Mouse (Mus musculus) liver, embryonic 12.5 days (tissue): Measurements from ENCODE around the gene Sugct. TPM values are rescaled to one million over a fixed set of nuclear protein-coding genes. Genes with fewer than 3 reads are reported as not detected.

Source experiments
- ATAC-seq: fragments of 200-750 bp; cut with Nextera tagmentation; 2 replicates; pipeline ENCODE4 v1.8.0; 2017; ENCODE audit warnings: moderate number of reproducible peaks, mild to moderate bottlenecking, moderate library complexity
- H3K27ac ChIP-seq: fragments of 300-500 bp; sonication (generic); 2 replicates; pipeline ENCODE4 v1.5.1; 2016; ENCODE audit warnings: mild to moderate bottlenecking
- H3K27me3 ChIP-seq: fragments of 300-500 bp; sonication (generic); replicated peaks from 2 replicates; pipeline ENCODE4 v1.6.1; 2016; ENCODE audit warnings: mild to moderate bottlenecking, moderate library complexity
- H3K36me3 ChIP-seq: fragments of 300-500 bp; sonication (generic); 2 replicates; pipeline ENCODE4 v1.6.1; 2016; ENCODE audit warnings: mild to moderate bottlenecking, moderate library complexity
- H3K4me1 ChIP-seq: fragments of 300-500 bp; sonication (generic); 2 replicates; pipeline ENCODE4 v1.6.1; 2016
- H3K4me2 ChIP-seq: fragments of 300-500 bp; sonication (generic); 2 replicates; pipeline ENCODE4 v1.6.1; 2016; ENCODE audit warnings: mild to moderate bottlenecking, moderate library complexity
- H3K4me3 ChIP-seq: fragments of 300-500 bp; sonication (generic); 2 replicates; pipeline ENCODE4 v1.5.1; 2016; ENCODE audit warnings: mild to moderate bottlenecking, moderate library complexity
- H3K9ac ChIP-seq: fragments of 300-500 bp; sonication (generic); 2 replicates; pipeline ENCODE4 v1.6.1; 2016; ENCODE audit warnings: mild to moderate bottlenecking, moderate library complexity
- H3K9me3 ChIP-seq: fragments of 300-500 bp; sonication (generic); replicated peaks from 2 replicates; pipeline ENCODE4 v1.6.1; 2016; ENCODE audit warnings: mild to moderate bottlenecking, moderate library complexity
- WGBS: fragments of 180-500 bp; shearing (Covaris S2); methylation state at CpG from one replicate; pipeline ENCODE4 v1.1.7; 2016; ENCODE audit not compliant: insufficient replicate concordance; 5-methylcytosine and 5-hydroxymethylcytosine counted together
- polyA plus RNA-seq: library from polyadenylated mRNA; unstranded; fragments of >200 nt; fragmentation: Nextera tagmentation; extraction: Ambion mirVana; gene quantifications from 2 replicates; pipeline ENCODE4 v1.2.1, GENCODE M21; 2016

Gene Sugct
- polyA plus RNA-seq, 1 experiment from 2014 or later = 3.3 TPM

DNA sequence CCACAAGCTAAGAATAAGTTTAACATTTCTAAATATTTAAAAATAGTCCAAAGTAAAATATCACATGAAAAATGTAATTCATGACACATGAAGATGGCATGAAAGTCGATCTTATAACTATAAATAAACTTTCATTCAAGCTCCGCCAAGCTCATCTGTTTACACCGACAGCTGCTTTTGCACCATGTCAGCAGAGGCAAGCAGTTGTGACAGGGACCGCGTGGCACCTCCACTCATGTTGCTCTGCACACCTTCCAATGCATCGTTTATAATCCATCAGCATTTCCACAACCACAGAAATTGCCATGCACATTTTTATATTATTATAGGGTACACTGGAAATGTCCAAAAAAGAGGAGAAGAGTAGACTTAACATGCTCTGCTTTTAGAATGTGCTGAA is 273.5 kb downstream of the Sugct start:
- no peaks in the 10 kb centered on the region for H3K4me1 ChIP-seq
- WGBS = 72% methylated on average over 6 of the region's 6 CpGs
- H3K27me3 ChIP-seq = no peaks in the 10 kb centered on the region
- no peak for ATAC-seq
- H3K9ac ChIP-seq = no peak overlapping the region
- H3K27ac ChIP-seq = no peak overlapping the region
- H3K36me3 ChIP-seq = no peaks in the 10 kb centered on the region
- H3K9me3 ChIP-seq = no peaks in the 10 kb centered on the region
- H3K4me3 ChIP-seq = no peak overlapping the region
- H3K4me2 ChIP-seq = no peak overlapping the region

DNA sequence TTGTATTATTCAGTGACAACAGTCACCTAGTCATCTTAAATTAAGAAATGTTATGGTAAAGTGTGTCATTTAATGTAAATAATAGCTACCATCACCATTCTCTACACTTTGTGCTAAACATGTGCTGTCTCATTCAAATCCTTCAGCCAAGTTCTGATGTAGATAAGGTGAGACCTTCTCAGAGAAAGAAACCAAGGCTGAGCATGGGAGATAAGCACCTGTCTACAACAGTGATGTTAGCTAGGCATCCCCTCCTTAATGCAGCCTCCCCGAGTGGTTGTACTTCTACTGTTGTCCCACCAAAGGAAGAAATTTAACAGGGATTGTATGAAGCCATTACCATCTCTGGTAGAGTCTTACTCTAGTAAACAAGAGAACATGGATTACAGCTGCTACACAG is 274.8 kb downstream of the Sugct start:
- H3K4me3 ChIP-seq = no peak overlapping the region
- 24% methylated on average over 1 of the region's 1 CpGs for WGBS
- H3K27me3 ChIP-seq = no peaks in the 10 kb centered on the region
- no peak overlapping the region for H3K9ac ChIP-seq
- no peak overlapping the region for H3K4me2 ChIP-seq
- no peak for ATAC-seq
- no peaks in the 10 kb centered on the region for H3K36me3 ChIP-seq
- no peak overlapping the region for H3K27ac ChIP-seq
- H3K4me1 ChIP-seq = no peaks in the 10 kb centered on the region
- H3K9me3 ChIP-seq = no peaks in the 10 kb centered on the region; the same call in 1 of the 2 replicates

DNA sequence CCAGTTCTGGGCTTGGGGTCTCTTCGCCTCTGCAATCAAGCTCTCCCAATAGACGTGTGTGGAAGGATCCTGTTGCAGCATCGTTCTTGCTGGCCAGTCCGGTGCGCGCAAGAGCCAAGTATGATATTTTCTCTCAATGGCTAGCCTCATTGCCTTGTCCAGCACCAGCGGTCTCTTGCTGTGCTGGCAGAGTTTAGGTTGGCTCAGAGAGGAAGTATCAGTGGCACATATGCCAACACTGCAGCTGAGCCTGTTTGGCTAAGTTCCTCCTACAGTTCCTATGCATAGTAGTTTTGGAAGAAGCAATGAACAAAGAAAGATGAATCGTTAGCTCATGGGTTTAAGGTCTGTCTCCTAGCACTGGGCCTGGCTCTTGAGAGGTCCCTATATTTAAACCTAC is 352.5 kb downstream of the Sugct start:
- 77% methylated on average over 8 of the region's 8 CpGs for WGBS
- Histone ChIP-seq H3K9me3 (no peaks in the 10 kb centered on the region), H3K4me2 (no peak overlapping the region), H3K27ac (no peak overlapping the region), H3K9ac (no peak overlapping the region), H3K4me3 (no peak overlapping the region), H3K4me1 (no peaks in the 10 kb centered on the region), H3K36me3 (no peaks in the 10 kb centered on the region), H3K27me3 (no peaks in the 10 kb centered on the region)
- ATAC-seq = no peak

DNA sequence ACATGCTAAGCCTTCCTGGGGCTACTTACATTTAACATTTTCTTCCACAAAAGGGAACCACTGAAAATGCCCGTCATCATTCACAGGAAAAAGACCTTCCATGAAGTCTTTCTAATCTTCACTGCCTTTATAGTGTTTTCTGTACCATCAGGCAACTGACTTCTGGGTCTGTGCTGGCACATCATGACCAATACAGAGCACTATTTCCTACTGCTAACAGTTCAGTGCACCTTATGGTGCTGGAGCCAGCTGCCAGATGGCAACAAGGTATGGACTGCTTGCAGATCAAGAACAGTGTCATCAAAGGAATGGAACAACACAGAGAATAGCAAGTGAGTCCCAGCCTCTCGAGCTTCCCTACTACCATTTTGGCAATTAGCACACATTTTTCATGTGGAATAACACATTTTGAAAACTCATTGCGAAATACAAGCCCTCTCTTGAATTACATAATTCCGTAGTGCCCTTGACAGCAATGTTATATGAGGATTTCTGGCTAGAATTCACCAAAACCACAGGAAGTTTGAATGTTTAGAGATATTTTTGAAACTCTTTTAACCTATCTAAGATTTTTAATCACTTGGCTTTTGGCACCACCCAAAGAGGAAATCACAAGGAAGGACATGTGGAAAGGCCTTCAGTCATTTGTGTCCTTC is 359.3 kb downstream of the Sugct start:
- WGBS = 55% methylated on average over 4 of the region's 4 CpGs
- H3K27ac ChIP-seq = no peak overlapping the region

DNA sequence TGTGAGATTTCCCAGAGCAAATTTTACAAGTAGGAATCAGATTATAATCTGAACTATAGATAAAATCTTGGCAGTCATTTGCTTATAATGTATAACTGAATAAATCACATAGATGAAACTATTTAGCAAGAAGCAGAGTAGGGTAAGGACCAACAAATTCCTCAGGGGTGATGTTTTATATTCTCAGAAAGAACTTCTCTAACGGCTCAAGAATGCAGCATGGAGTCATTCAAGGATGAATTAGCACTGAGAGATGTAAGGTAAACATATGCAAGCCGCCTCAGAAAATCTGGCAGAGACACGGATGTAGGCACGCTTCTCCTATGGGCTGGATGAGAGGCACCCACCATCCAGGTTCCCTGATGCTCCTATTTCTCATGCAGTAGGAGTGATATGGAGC is 368.5 kb downstream of the Sugct start:
- Histone ChIP-seq H3K4me3 (no peak overlapping the region), H3K4me2 (no peak overlapping the region), H3K36me3 (no peaks in the 10 kb centered on the region), H3K4me1 (no peaks in the 10 kb centered on the region), H3K9me3 (no peaks in the 10 kb centered on the region), H3K9ac (no peak overlapping the region), H3K27ac (no peak overlapping the region), H3K27me3 (no peaks in the 10 kb centered on the region)
- ATAC-seq = no peak
- 68% methylated on average over 4 of the region's 4 CpGs for WGBS

More for the DNA sequence above, 359.3 kb downstream of the Sugct start:
- Histone ChIP-seq H3K4me3 (no peak overlapping the region), H3K4me2 (no peak overlapping the region), H3K27me3 (no peaks in the 10 kb centered on the region), H3K9me3 (no peaks in the 10 kb centered on the region), H3K4me1 (no peaks in the 10 kb centered on the region), H3K36me3 (no peaks in the 10 kb centered on the region), H3K9ac (no peak overlapping the region)
- ATAC-seq = no peak

DNA sequence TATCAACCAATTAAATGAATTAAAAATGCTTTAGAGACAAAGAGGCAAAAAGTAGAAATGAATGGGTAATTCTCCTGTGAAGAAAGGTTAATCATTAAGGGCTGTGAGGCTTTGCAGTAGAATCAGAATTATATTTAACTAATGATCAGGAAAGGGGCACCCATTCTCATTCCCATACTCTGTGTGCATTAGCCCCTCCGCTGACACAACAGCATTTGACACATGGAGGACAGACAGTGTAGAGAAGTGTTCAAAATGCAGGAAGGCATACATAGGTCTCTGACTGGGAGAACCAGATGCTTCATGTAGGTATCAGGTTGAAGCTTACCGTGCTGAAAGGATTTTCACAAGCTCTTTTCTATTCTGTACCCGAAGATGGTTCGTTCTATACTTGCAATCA is 393.8 kb downstream of the Sugct start:
- WGBS = 76% methylated on average over 4 of the region's 4 CpGs
- H3K4me2 ChIP-seq = no peak overlapping the region
- H3K4me3 ChIP-seq = no peak overlapping the region
- H3K27ac ChIP-seq = no peak overlapping the region
- H3K9ac ChIP-seq = no peak overlapping the region
- H3K9me3 ChIP-seq = no peaks in the 10 kb centered on the region
- no peaks in the 10 kb centered on the region for H3K27me3 ChIP-seq
- no peaks in the 10 kb centered on the region for H3K36me3 ChIP-seq
- H3K4me1 ChIP-seq = no peaks in the 10 kb centered on the region
- no peak for ATAC-seq

DNA sequence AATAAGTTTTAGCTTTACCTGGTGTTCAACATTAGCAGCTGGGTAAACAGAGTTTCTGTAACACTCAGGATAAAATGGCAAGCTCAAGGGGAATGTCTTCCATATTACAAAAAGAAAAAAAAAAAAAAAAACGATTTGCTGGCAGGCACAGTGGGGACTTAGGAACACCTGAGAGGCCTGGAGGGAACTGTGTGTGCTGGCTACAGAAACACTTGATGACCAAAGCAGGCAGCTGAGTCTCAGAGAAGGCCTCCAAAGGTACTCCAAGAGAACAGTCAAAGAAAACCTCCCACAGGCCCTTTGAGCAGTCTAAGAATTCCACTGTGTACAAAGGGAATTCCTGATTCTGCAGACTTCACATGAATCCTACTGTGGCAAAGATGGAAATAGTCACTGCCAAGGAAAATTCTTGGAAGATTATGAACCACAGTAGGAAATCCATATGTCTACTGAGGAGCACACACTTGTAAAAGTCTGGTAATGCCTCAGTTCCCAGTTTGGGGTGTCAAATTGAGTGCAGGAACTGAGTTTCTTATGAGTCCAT is 397.8 kb downstream of the Sugct start:
- Histone ChIP-seq H3K4me2 (no peak overlapping the region), H3K36me3 (no peaks in the 10 kb centered on the region), H3K9me3 (no peaks in the 10 kb centered on the region), H3K9ac (no peak overlapping the region), H3K4me3 (no peak overlapping the region), H3K4me1 (no peaks in the 10 kb centered on the region), H3K27me3 (no peaks in the 10 kb centered on the region), H3K27ac (no peak overlapping the region)
- ATAC-seq = no peak
- 27% methylated on average over 1 of the region's 1 CpGs for WGBS

DNA sequence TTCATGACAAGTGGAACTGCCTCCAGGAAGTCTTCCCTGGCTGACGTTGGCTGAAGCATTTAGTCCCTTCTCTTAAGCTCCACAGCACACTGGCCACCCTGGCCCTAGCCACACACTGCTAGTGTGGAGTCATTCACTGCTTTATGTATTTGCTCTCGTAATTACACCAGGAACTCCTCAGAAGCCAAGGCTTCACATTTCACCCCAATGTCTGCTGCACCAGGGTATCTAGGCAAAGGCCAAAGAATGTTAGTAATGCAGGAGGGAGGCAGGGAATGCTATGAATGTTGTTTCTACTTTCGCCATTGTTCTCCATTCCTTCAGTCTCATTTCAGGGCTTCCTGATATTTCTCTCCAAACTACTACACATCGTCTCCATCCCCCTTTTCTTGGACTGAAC is 398.4 kb downstream of the Sugct start:
- Histone ChIP-seq H3K9me3 (no peaks in the 10 kb centered on the region), H3K9ac (no peak overlapping the region), H3K27ac (no peak overlapping the region), H3K27me3 (no peaks in the 10 kb centered on the region), H3K4me2 (no peak overlapping the region), H3K4me3 (no peak overlapping the region), H3K36me3 (no peaks in the 10 kb centered on the region), H3K4me1 (no peaks in the 10 kb centered on the region)
- 35% methylated on average over 4 of the region's 4 CpGs for WGBS
- no peak for ATAC-seq

DNA sequence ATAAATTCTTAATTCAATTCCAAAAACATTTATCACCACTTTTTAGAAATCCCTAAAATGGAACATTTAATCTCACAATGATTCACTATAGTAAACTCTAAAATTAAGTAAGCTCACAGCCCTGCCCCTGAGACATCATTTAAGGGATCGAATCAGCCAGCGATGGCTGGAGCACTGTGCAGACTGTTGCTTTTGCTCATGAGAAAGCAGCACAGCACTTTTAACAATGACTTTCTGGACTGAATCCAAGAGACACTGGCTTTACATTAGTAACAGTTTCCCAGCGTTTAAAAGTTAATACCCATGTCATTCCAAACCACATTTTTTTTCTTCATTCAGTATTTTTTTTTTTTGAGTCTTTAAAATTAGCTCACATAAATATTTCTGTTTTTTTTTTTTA is 398.9 kb downstream of the Sugct start:
- Histone ChIP-seq H3K27ac (no peak overlapping the region), H3K4me3 (no peak overlapping the region), H3K9me3 (no peaks in the 10 kb centered on the region), H3K36me3 (no peaks in the 10 kb centered on the region), H3K4me2 (no peak overlapping the region), H3K4me1 (no peaks in the 10 kb centered on the region), H3K27me3 (no peaks in the 10 kb centered on the region), H3K9ac (no peak overlapping the region)
- WGBS = 67% methylated on average over 3 of the region's 3 CpGs
- no peak for ATAC-seq

DNA sequence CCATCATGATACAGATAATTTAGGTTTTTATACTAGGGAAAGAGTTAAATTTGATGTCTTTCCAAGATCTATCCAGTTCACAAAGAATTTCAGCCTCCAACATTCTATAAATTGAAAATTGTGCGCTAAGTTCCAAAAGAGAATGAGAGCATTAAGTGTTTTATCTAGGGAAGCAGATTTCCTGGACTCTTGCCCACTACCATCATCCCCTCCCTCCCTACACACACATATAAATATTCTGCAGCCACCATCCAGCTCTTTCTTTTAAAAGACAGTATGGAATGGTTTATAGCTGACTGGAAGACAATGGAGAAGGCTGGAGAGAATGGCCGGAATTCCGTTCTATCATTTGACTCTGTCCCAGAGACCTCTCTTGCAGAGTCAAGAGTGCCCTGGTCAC is 404.3 kb downstream of the Sugct start:
- WGBS = 62% methylated on average over 3 of the region's 3 CpGs
- H3K4me1 ChIP-seq = no peaks in the 10 kb centered on the region
- no peaks in the 10 kb centered on the region for H3K36me3 ChIP-seq
- ATAC-seq = no peak
- no peak overlapping the region for H3K4me2 ChIP-seq
- H3K27ac ChIP-seq = no peak overlapping the region
- no peaks in the 10 kb centered on the region for H3K27me3 ChIP-seq
- H3K4me3 ChIP-seq = no peak overlapping the region
- no peaks in the 10 kb centered on the region for H3K9me3 ChIP-seq
- no peak overlapping the region for H3K9ac ChIP-seq

DNA sequence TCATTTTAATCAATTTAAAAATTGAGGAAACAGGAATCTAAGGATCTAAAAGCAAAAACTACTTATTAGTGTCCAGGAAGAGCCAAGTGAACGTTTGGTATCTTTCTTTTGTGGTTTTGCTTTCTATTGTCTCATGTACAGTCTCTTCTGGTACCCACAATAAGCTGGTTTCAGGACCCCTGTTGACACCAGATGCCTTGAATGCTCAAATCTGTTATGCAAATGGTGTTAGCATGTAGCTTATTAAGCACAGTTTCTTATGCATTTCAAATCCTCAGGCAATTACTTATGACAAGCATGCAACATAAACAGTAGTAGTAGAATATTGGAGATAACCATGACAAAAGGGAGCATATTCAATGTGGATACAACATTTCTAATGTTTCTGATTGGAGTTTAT is 407.0 kb downstream of the Sugct start:
- Histone ChIP-seq H3K4me1 (no peaks in the 10 kb centered on the region), H3K9ac (no peak overlapping the region), H3K4me3 (no peak overlapping the region), H3K4me2 (no peak overlapping the region), H3K27ac (no peak overlapping the region), H3K9me3 (no peaks in the 10 kb centered on the region), H3K27me3 (no peaks in the 10 kb centered on the region), H3K36me3 (no peaks in the 10 kb centered on the region)
- ATAC-seq = no peak
- WGBS = 14% methylated on average over 1 of the region's 1 CpGs

DNA sequence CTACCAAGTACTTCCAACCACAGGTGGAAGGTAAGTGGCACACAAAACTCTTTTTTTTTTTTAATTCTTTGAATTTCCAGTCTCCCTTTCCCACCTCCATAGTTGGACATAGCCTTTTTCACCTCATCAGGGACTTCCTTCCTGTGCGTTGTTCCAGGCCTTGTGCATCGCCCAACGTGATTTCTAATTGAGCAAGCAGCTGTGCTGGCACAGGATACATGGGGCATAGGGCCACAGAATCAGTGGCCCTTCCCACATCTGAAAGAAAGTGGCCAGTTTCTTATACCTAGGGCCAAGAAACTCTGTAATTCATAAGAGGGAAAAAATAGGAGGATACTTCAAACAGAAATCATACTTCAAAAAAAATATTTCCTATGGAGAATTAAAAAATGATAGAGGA is 449.4 kb downstream of the Sugct start:
- Histone ChIP-seq H3K36me3 (no peaks in the 10 kb centered on the region), H3K27ac (no peak overlapping the region), H3K4me2 (no peak overlapping the region), H3K9me3 (no peaks in the 10 kb centered on the region), H3K4me1 (no peaks in the 10 kb centered on the region), H3K9ac (no peak overlapping the region), H3K4me3 (no peak overlapping the region), H3K27me3 (no peaks in the 10 kb centered on the region)
- no peak for ATAC-seq
- 66% methylated on average over 3 of the region's 3 CpGs for WGBS

DNA sequence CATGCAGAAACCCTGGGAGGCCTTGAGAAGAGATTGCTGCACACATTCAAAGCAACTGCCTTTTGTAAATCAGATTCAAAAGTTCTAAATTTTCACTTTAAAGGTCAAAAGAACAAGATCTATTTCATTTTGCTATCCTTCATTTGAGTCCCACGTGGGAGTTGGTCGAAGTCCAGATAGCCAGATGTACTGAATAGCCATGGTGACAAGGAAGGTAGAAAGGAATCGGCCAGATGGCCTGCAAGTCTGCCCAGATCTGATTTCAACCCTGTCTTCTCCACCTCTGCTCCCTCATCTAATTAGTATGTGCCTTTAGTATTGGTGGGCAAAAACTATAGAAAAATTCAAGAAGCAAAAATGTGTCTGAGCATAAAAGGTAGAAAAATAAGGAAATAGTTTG is 478.8 kb downstream of the Sugct start:
- H3K36me3 ChIP-seq = no peaks in the 10 kb centered on the region
- H3K27ac ChIP-seq = no peak overlapping the region
- no peaks in the 10 kb centered on the region for H3K9me3 ChIP-seq
- 52% methylated on average over 3 of the region's 3 CpGs for WGBS
- no peak overlapping the region for H3K9ac ChIP-seq
- H3K4me2 ChIP-seq = no peak overlapping the region
- no peak overlapping the region for H3K4me3 ChIP-seq
- H3K27me3 ChIP-seq = no peaks in the 10 kb centered on the region
- no peaks in the 10 kb centered on the region for H3K4me1 ChIP-seq
- no peak for ATAC-seq
